Mouse (Mus musculus) cerebellum, postnatal 14 days (tissue): ENCODE data around the gene Alb.

ENCODE experiments used
- DNase-seq, 2 experiments: peaks; one replicate each; pipeline ENCODE4 v3.0.0; 2021; ENCODE audit warnings: mixed read lengths in 2 of 2

The Alb gene

DNA sequence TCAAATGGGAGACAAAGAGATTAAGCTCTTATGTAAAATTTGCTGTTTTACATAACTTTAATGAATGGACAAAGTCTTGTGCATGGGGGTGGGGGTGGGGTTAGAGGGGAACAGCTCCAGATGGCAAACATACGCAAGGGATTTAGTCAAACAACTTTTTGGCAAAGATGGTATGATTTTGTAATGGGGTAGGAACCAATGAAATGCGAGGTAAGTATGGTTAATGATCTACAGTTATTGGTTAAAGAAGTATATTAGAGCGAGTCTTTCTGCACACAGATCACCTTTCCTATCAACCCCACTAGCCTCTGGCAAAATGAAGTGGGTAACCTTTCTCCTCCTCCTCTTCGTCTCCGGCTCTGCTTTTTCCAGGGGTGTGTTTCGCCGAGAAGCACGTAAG is at the start of gene Alb:
Alb (plus strand) TSS at position 279 of the 400 bp plus-strand sequence.
- no peak for DNase-seq

DNA sequence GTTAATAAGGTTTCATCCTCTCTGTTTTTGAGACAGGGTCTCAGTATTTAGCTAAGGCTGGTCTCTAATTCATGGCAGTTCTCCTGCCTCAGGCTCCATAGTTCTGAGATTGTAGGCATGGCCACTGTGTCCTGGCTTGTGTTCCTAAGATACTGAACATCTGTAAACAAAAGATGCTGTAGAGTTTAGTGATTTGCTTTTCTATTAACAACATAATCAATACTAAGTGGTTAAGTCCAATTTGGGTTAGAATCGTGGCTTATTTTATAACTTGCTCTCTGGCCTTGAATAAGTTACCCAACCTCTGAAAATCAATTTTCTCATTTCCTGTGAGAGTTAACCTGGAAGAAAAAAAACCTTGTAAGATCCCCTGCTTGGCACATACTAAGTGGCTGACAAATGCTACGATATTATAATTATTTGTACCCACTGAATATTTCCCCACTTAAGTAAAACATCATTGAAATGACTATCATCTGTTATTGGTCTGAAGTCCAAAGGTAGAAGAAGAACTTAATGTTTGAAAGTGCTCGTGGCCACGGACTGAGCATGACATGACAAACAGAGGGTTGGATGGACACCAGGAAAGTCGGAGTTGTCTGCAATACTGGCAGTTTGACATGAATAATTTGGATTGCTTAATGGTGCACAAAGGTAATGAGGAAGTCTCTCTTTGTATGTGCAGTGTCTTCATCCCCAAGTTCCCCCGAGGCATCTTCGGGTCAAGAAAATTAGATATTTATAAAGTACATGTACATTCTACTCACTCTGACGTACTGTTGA is 46.4 kb upstream of the Alb start:
- DNase-seq: peak; percentile 2 to 3

- DNase-seq: no peak
Measured at GRCm38 (mm10) chr5:90414925-90415295, 45.8 kb upstream of the Alb start.

- no peak for DNase-seq
Measured at GRCm38 (mm10) chr5:90424625-90425024, 36.1 kb upstream of the Alb start.

GRCm38 (mm10) chr5:90425191-90425590 is 35.5 kb upstream of the Alb start:
- DNase-seq: no peak

- DNase-seq: no peak
Measured at GRCm38 (mm10) chr5:90431053-90431452, 29.6 kb upstream of the Alb start.

DNA sequence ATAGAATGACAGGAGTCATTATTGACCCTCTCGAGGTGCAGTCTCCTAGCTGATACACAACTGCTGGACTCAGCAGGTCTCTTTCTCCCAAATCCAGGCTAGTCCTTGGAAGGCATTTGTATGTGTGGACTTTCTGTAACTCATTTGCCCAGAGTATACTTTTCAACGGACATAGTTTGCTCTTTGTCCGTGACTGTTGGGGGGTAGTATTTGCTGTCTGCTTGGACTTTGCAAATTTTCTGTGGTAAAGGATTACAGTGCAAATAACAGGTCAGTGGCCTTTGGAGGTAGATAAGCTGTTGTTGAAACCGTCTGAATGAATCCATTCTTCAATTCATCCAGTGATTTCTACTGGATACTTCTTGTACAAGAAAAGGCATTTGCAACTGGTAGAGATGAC is 21.5 kb upstream of the Alb start:
- DNase-seq: no peak

DNA sequence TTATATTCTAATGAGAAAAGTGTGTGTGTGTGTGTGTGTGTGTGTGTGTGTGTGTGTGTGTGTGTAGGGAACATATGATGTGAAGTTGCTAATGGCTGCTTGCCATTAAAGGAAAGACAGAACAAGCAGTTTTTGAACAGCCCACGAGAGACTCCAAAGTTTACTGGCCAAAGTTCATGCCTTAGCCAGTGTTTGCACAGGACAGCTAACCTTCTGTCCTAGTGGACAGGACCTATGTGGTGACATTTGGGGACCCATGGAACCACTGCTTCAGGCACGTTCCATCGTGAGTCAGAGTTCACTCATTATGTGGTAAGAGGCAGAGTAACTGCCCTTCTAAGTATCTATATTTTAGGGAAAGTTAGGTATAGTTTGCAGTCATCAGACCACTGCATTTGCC is 13.1 kb upstream of the Alb start:
- no peak for DNase-seq

GRCm38 (mm10) chr5:90449961-90450360 is 10.7 kb upstream of the Alb start:
- no peak for DNase-seq

DNA sequence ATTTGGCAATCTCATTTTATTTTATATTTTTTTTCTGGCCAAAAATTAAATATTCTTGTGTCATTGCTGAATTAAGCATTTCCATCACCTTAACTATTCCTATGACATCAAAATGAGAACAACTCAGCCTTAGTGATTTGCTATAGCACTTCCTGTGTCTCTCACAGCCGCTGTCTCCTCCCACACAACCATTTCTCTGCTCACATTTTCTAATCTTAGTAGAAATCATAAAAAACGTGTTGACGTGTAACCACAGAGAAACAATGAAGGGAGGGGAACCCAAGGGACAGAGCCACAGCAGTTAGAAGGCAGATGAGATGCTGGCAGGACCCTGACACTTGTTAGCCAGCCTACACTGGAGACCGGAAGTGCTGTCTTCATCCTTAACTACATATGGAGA is 8.0 kb upstream of the Alb start:
- DNase-seq: no peak

GRCm38 (mm10) chr5:90457241-90457640 is 3.5 kb upstream of the Alb start:
- DNase-seq: no peak

GRCm38 (mm10) chr5:90458727-90459126 is 2.0 kb upstream of the Alb start:
- no peak for DNase-seq

DNA sequence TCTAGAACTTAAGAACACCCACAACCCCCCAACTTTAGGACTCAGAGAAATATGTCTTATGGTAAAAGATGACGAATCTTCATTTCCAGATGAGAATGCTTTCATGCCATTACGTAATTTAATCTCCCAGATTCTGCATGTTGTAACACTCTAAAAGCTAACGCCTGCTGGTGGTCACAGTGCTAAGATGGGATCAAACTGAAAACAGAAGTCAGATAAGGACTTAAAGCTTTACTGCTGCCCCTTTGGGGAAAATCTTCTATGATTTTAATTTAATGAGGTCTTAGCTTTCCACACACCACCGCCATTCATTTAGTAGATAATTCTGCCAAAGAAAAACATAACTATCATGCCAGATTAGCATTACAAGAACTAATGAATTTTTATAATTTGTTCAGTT is 6.1 kb downstream of the Alb start:
- no peak for DNase-seq

- peak; percentile 15 to 40 for DNase-seq
Measured at GRCm38 (mm10) chr5:90467245-90467644, 6.5 kb downstream of the Alb start.

GRCm38 (mm10) chr5:90470836-90471235 is 10.1 kb downstream of the Alb start:
- no peak for DNase-seq

GRCm38 (mm10) chr5:90473902-90474301 is 13.2 kb downstream of the Alb start:
- no peak for DNase-seq

- no peak for DNase-seq
Measured at GRCm38 (mm10) chr5:90474369-90474768, 13.7 kb downstream of the Alb start.

- no peak for DNase-seq
Measured at GRCm38 (mm10) chr5:90476741-90477140, 16.0 kb downstream of the Alb start.

DNA sequence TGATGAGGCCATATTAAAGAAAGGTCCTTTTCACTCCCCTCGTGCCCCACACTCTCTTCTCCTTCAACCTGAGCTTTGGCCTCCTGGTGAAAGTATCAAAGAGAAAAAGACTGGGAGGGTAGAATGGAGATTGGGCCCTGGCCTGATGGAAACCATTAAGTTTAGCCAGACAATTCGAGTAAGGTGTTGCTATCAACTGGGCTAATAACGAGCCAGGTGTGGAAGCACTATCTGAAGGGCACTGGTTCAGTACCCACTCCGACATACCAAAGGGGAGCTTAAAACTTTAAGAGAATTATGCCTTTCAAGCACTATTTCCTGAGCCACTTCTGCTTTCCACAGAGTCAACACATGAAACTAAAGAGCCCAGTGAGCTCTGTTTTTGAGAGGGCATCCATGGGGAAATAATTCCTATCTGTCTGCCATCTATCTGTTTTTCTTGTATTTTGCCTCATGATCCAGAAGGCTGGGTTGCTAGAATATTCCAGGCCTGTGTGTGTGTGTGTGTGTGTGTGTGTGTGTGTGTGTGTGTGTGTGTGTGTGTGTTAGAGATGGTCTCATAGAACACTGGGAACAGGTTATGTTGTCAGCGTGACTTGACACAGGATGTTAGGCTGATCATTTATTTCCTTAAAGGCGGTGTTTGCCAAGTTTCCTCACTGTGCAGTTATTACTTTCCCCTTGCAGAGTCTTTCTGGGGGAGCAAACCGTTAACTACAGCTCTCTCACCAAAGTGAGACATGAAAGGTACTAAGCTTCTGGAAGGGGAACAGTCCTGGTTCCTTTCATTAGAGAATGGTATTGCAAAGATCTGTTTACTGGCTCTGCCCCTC is 16.8 kb downstream of the Alb start:
- no peak for DNase-seq

DNA sequence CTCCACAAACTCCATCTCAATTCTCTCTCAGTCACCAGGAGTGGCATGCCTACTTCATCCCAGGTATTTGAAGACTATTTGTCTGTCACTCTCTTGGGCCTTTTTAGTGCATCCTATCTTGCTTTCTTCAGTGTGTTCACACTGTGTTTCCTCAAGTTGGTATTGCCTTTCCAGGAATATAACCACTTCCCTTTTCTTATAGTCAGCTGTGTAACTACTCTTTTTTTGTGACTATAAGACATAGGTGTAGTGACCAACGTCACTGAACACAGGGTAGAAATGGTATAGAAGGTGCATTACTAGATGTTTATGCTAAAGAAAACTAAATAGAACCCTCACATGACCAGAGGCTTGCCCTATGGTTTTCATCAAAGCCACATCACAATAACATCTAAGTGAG is 18.2 kb downstream of the Alb start:
- no peak for DNase-seq

DNA sequence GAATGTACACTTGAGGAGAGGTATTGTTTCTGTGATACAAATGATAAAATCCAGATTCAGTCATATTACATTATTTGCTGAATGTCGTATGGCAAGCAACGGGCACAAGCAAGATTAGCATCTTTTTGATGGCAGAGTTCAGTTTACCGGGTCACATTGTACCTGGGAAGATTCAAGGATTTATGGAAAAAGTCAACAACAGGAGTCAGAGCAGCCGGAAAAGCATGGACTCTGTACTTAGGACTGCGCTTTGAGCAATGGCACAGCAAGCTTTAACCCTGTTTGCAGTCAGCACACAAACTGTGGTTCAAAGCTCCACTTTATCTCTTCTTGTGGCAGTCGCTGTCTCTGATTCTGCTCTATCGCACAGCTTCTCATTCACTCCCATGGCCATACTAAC is 24.9 kb downstream of the Alb start:
- DNase-seq: no peak

DNA sequence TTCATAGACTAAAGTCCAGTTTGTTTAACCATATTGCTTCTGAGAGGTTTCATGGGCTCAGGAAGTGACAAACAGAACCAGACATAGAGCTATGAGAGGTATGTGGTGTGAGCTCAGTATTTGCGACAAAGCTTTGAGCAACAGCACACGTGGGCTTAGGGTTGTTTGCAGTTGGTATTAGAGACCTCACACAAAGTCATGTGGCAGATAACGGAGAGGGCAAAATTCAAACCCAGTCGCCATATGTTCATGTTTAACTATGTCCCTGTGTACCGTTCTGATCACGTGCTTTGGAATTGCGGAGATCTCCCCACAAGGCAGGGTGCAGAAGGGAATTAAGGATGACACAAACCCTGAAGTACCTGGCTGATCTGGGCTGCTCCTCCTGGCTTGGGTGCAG is 27.6 kb downstream of the Alb start:
- no peak for DNase-seq

DNA sequence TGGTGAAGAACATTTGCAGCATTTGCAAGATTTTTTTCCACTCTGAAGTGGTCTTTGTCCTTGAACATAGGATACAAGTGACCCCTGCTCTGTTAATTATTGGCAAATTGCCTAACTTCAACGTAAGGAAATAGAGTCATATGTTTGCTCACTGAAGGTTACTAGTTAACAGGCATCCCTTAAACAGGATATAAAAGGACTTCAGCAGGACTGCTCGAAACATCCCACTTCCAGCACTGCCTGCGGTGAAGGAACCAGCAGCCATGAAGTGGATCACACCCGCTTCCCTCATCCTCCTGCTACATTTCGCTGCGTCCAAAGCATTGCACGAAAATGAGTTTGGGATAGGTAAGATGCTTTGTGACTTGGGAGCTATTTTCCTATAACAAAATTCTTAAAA is 29.8 kb downstream of the Alb start, which contains the start of gene Afp:
Afp (plus strand) TSS at position 220 of the 400 bp plus-strand sequence.
- DNase-seq: no peak

DNA sequence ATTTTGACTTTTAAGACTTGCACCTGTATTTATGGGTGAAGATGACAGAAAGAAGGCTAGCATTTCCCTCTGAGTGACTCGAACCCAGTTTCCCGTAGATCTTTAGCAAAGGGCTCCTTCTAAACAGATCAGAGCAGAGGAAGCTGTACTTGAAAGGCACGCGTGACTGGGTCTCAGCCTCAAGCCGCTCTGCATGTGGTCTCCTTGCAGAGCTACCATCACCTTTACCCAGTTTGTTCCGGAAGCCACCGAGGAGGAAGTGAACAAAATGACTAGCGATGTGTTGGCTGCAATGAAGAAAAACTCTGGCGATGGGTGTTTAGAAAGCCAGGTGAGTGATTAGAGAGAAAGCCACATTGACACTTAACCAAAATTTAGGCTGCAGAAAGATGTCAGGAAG is 31.7 kb downstream of the Alb start:
- no peak for DNase-seq
